Mouse (Mus musculus) layer of hippocampus, postnatal 14 days (tissue): Measurements from ENCODE around the gene Hdac7. TPM values are rescaled to one million over a fixed set of nuclear protein-coding genes. Genes with fewer than 3 reads are reported as not detected.
A peak's percentile ranks its signal among the peaks of the same experiment; 100 is the strongest.

Source experiments
- DNase-seq, 2 experiments: peaks; one replicate each; pipeline ENCODE4 v3.0.0; 2021 to 2022; ENCODE audit warnings: low spot score in 2 of 2, mixed read lengths in 1 of 2
- total RNA-seq, 2 experiments: library from RNA; stranded (reverse); gene quantifications; 2 replicates each; pipeline ENCODE4 v1.2.3; 2021

The Hdac7 gene
- total RNA-seq, 2 experiments from 2014 or later, result 24.9 to 25.0 TPM

DNA sequence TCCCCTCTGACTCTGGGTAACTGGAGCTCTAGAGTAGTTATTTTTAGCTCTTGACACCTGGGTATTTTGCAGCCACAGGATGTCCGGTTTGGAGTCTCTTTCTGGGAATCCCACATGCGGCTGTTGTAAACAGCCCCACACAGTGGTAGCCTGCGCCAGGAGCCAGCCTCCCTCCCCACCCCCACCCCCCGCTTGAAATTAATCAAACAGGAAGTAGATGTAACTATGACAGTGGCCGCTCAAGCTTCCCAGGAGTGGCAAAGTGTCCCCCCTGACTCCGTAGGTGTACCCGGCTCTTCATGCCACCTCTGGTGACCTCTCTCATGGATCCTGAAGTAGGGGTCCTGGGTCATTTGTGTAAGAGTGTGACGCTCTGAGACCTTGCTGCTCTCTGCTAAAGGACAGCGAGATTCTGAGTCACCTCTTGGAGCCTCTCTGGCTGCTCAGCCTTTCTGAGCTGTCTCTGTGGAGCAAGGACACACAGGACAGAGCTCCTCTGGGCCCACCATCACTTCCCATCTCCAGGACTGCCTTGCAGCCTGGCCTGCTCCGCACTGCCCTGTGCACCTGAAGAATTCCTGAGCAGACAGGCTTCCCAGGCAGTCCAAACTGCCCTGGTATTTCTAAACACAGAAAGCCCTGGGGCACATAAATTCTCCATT is 22.9 kb downstream of the Hdac7 start:
- DNase-seq, result no peak

DNA sequence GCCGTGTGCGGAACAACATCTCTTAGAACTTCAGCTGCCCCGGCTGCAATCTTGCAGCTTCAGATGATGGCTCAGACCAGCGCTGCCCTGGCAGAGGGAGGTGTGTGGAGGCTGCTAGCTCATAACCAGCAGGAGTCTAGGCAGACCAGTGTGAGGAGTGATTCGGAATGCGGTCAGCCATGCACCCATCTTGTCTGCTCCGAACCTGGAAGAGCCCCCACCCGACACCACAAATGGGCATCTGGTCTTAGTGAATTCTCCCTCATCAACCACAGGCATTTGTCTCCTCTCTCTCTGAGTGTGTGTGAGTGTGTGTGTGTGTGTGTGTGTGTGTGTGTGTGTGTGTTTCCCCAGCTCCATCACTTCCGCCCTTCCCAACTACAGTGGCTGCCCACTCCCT is 24.4 kb downstream of the Hdac7 start:
- DNase-seq, result no peak

- DNase-seq, result no peak
Measured at GRCm38 (mm10) chr15:97816199-97816994, 27.9 kb downstream of the Hdac7 start.

DNA sequence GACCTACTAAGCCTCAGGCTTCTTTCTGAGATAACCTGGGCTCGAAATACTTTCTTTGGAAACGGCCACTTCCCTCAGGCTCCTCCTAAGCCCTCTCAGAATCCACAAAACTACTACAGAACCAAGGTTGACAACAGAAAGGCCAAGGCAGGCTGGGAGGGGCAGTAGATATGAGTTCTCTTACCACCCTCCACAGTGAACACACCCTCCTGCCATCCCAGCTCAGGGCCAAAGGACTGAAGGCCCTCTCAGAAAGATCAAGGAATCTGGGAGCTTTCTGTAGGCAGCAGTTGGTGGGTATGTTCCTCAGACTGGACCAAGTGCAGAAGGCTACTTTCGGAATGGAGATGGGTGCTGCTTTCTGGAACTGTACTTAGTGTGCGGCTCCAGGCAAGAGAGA is 29.0 kb downstream of the Hdac7 start:
- DNase-seq, result no peak

DNA sequence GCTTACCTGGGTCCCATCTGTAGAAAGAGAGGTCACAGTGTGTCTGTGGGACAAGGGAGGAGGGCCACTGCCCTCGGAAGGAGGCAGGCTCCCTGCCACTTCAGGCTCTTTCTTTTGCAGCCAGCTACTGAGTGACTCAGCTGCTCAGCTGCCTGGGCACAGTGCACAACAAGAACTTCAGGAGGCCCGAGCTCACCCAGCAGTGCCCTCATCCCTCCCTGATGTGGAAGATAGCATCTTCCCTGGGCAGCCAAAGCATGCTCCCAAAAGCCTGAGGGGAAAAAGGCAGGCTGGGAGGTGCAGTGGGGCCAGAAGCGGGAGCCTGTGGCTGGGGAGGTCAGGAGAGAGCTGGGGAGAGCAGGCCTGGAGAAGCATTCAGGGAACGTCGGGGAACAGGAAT is 29.6 kb downstream of the Hdac7 start:
- no peak for DNase-seq

- DNase-seq, result no peak
Measured at GRCm38 (mm10) chr15:97813452-97814204, 30.7 kb downstream of the Hdac7 start.

DNA sequence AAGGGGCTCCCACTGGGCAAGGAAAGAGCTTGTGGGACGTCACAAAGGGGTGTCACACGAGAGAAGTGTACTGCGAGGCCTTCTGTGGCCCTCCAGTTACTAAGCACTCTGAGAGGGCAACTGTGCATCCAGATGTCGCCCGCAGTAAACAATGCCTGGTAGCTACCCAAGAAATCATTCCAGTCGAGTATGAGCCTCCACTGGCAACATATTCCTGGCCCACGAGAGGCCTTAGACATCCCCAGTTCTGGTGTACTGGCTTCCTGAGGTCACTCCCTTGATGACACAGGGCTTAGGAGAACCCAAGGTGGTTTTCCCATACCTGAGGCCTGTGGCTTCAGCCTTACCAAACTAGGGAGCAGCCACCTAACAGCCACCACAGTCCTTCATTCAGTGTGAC is 31.4 kb downstream of the Hdac7 start:
- DNase-seq, result no peak

- peak; percentile 73 to 83 for DNase-seq
Measured at GRCm38 (mm10) chr15:97812126-97812525, 32.2 kb downstream of the Hdac7 start.

GRCm38 (mm10) chr15:97811307-97811706 is 33.0 kb downstream of the Hdac7 start:
- no peak for DNase-seq

DNA sequence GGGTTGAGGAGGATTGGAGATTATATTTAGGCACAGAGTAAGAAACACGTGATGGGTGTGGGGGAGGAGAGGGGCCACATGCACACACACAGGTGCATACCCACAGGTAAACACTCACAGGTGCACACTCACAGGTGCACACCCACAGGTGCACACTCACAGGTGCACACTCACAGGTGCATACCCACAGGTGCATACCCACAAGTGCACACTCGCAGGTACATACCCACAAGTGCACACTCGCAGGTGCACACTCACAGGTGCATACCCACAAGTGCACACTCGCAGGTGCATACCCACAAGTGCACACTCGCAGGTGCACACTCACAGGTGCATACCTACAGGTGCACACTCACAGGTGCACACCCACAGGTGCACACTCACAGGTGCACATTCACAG is 33.9 kb downstream of the Hdac7 start:
- DNase-seq, result no peak

- no peak for DNase-seq
Measured at GRCm38 (mm10) chr15:97809942-97810341, 34.4 kb downstream of the Hdac7 start.

GRCm38 (mm10) chr15:97809206-97809605 is 35.1 kb downstream of the Hdac7 start:
- DNase-seq, result no peak

- DNase-seq, result no peak
Measured at GRCm38 (mm10) chr15:97808532-97808931, 35.8 kb downstream of the Hdac7 start.

GRCm38 (mm10) chr15:97807867-97808266 is 36.4 kb downstream of the Hdac7 start:
- DNase-seq, result no peak

- no peak for DNase-seq
Measured at GRCm38 (mm10) chr15:97802575-97802974, 41.7 kb downstream of the Hdac7 start.

- DNase-seq, result no peak
Measured at GRCm38 (mm10) chr15:97801811-97802210, 42.5 kb downstream of the Hdac7 start.

- no peak for DNase-seq
Measured at GRCm38 (mm10) chr15:97800853-97801252, 43.4 kb downstream of the Hdac7 start.

DNA sequence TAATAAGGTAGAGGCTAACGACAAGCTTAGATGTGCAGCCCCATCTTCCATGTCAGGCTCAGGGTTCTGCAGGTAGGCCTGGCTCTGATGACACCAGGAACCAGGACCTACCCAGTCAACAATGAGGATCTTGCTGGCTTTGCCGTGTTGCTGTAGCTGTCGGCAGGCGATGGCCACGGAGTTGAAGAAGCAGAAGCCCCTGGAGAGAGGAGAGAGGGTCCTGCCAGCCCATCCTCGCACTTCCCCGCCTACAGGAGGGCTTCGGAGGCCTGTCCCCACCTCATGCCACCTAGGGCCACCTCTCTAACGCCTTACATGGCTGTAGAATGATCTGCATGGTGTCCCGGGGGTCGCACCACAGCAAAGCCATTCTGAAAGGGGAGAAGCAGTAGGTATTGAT is 44.9 kb downstream of the Hdac7 start:
- DNase-seq, result no peak

DNA sequence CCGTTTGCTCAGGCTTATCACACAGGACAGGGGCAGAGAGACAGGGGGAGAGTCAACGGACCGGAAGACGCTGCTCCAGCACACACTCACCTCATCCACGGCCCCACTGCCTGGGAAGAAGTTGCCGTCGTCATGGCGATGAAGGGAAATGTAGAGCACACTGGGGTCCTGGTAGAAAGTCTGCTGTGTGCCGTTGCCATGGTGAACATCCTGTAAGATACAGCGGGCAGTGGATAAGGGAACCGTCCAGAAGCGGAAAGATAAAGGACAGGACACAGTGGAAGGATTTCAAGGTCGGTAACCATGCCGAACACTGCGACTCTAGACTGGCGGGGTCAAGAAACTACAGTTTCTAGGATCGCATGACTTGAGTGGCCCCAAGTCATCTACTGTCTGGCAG is 46.2 kb downstream of the Hdac7 start:
- DNase-seq, result no peak

GRCm38 (mm10) chr15:97796674-97797310 is 47.5 kb downstream of the Hdac7 start:
- DNase-seq, result no peak

DNA sequence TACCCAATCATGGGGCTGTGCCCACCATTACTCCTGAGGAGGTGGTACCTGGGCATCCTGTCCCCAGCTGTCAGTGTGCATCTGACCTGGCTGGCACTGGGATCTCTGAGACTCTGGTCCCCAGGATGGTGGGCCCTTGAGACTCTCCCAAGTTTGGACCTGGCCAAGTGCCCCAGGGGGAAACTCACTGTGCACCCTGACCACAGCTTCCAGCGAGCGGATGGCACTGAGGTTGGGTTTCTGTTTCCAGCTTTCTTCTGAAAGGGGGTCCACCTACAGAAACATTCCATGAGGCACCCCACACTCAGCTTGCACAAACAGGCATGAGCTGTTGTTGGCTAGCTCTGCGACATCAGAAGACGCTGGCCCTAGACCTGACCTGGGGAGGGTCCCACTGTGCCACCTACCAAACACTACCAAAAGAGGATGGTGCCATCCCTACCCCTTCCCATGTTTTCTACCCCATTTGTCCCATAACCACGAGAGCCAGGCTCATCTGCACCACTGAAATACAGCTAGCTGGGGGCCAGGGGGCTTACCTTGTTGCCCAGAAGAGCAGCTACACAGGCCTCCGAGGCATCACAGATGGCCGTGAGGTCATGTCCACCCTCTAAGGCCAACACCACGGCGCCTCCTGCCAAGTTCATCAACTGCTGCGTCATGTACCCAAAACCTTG is 48.6 kb downstream of the Hdac7 start:
- no peak for DNase-seq
